19 mouse cellular contexts compared by ENCODE assay signal in the genomic region with DNA sequence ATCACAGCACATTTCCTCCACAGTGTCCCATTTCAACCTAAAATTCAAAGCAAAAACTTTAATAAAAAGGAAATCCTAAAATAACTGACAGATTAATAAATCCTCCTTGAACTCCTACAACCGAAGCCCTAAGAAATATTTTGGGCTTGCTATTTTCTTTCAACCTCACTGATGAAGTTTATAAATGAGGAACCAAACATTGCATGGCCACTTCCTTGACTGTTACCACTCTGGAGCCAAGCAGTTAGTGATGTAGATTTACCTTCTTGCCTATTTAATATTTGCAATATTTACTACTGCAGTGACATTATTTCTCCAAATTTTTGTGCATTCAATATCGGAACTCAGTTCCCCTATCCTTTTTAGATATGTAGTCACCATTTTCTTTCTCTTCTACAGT.
"Had no signal": no experiment of that assay in that cellular context is flagged by ENCODE, and none has a peak within 500 bp of the region (broad histone marks: within the 10 kb centered on the region; RNA-seq: fewer than 3 reads in every experiment).

No protein-coding gene starts in this region.

- H3K27ac ChIP-seq: liver, embryonic 14.5 days; macrophage; midbrain, embryonic 13.5 days; midbrain, embryonic 15.5 days; neural tube, embryonic 13.5 days; neural tube, embryonic 15.5 days had no signal

- H3K4me1 ChIP-seq: midbrain, embryonic 13.5 days; midbrain, embryonic 15.5 days; neural tube, embryonic 13.5 days had no signal

- H3K9ac ChIP-seq: liver, embryonic 14.5 days; lung, embryonic 14.5 days; midbrain, embryonic 13.5 days; midbrain, embryonic 15.5 days; neural tube, embryonic 13.5 days; neural tube, embryonic 15.5 days had no signal

- H3K4me2 ChIP-seq: lung, embryonic 14.5 days; midbrain, embryonic 11.5 days; midbrain, embryonic 13.5 days; midbrain, embryonic 15.5 days; neural tube, embryonic 13.5 days; neural tube, embryonic 15.5 days had no signal

- H3K9me3 ChIP-seq: midbrain, embryonic 13.5 days; midbrain, embryonic 15.5 days; neural tube, embryonic 13.5 days; neural tube, embryonic 15.5 days had no signal

- H3K4me3 ChIP-seq: midbrain, embryonic 13.5 days; midbrain, embryonic 15.5 days; myocyte; neural tube, embryonic 13.5 days; neural tube, embryonic 15.5 days had no signal

- ATAC-seq: midbrain, embryonic 13.5 days; midbrain, embryonic 15.5 days had no signal

- H3K36me3 ChIP-seq: midbrain, embryonic 13.5 days; midbrain, embryonic 15.5 days; neural tube, embryonic 13.5 days; neural tube, embryonic 15.5 days had no signal

- DNase-seq: lung, adult 18-20 months; lung, embryonic 14.5 days; lung, postnatal 10 days; retina, postnatal 1 day; right cerebral cortex, adult 18-20 months; right cerebral cortex, postnatal 25 days; right cerebral cortex, postnatal 4 days; spleen, adult 18-20 months; thymus, adult 18-20 months; thymus, postnatal 14 days; thymus, postnatal 36 days had no signal

- H3K27me3 ChIP-seq: midbrain, embryonic 13.5 days; midbrain, embryonic 15.5 days; neural tube, embryonic 15.5 days had no signal
